ENCODE assay signal across 8 mouse cellular contexts in the genomic region with DNA sequence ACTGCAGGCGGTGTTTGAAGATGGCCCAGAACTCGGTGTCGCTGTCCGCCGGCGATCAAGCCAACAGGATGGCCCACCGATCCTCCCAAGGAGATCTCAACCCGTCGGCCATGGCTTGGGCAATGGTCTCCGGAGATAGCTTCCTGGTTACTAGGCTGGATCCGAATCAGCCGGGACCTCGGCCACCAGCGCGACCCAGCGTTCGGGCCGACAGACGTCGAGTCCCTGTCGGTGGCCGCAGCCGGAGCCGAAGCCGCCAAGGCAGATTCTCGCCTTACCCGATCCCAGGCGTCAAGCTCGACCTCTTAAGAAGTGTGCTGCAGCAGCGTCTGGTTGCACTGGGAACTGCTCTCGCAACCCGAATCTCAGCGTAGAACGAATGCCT. TPM values are rescaled to one million over a fixed set of nuclear protein-coding genes. Genes with fewer than 3 reads are reported as not detected.
DNase-seq lines count a peak whose midpoint lies in the region; ATAC-seq lines count a peak whose summit lies in the region.

No protein-coding gene starts in this region.

- peak; percentile 54; the same call in 1 of the 2 replicates for ATAC-seq in lung, embryonic 16.5 days (ENCODE audit: low read depth)
- ATAC-seq in embryonic facial prominence, embryonic 12.5 days (ENCODE audit: insufficient number of reproducible peaks, insufficient read depth, low FRiP score, low TSS enrichment), result no peak
- peak; percentile 72 for ATAC-seq in intestine, embryonic 14.5 days (replicated peaks; ENCODE audit: low FRiP score, low TSS enrichment, low read depth)
- peak; percentile 75 for ATAC-seq in midbrain, embryonic 16.5 days

- under 1% methylated on average over 34 of the region's 34 CpGs for WGBS in lung, embryonic 16.5 days
- 3% methylated on average over 34 of the region's 34 CpGs for WGBS in embryonic facial prominence, embryonic 12.5 days
- WGBS in intestine, embryonic 14.5 days, result 3% methylated on average over 34 of the region's 34 CpGs
- 2% methylated on average over 34 of the region's 34 CpGs for WGBS in midbrain, embryonic 16.5 days

- peak overlapping the region; percentile 75 for H3K4me3 ChIP-seq in lung, embryonic 16.5 days (ENCODE audit: low read length)
- peak overlapping the region; percentile 87 for H3K4me3 ChIP-seq in embryonic facial prominence, embryonic 12.5 days
- H3K4me3 ChIP-seq in intestine, embryonic 14.5 days (ENCODE audit: low read depth, low read length), result peak overlapping the region; percentile 96
- peak overlapping the region; percentile 89 for H3K4me3 ChIP-seq in midbrain, embryonic 16.5 days (ENCODE audit: low read depth, low read length)

- no peaks in the 10 kb centered on the region for H3K27me3 ChIP-seq in lung, embryonic 16.5 days (ENCODE audit: control insufficient read depth, insufficient read depth, low read depth, low read length)
- no peaks in the 10 kb centered on the region for H3K27me3 ChIP-seq in embryonic facial prominence, embryonic 12.5 days
- H3K27me3 ChIP-seq in intestine, embryonic 14.5 days (replicated peaks; ENCODE audit: control insufficient read depth, insufficient read depth, low read length), result no peaks in the 10 kb centered on the region
- no peaks in the 10 kb centered on the region; the same call in 1 of the 2 replicates for H3K27me3 ChIP-seq in midbrain, embryonic 16.5 days (ENCODE audit: control insufficient read depth, insufficient read depth, low read depth, low read length)

- peaks cover 18% of the 10 kb centered on the region for H3K36me3 ChIP-seq in lung, embryonic 16.5 days (ENCODE audit: control insufficient read depth, insufficient read depth, low read length)
- H3K36me3 ChIP-seq in embryonic facial prominence, embryonic 12.5 days, result peaks cover 23% of the 10 kb centered on the region
- peaks cover 33% of the 10 kb centered on the region for H3K36me3 ChIP-seq in intestine, embryonic 14.5 days (ENCODE audit: control insufficient read depth, insufficient read depth, low read length)
- peaks cover 8% of the 10 kb centered on the region; the same call in 1 of the 2 replicates for H3K36me3 ChIP-seq in midbrain, embryonic 16.5 days (ENCODE audit: control insufficient read depth, insufficient read depth, low read length)

- H3K4me2 ChIP-seq in lung, embryonic 16.5 days (ENCODE audit: low read depth, low read length), result peak overlapping the region; percentile 78
- peak overlapping the region; percentile 66 for H3K4me2 ChIP-seq in embryonic facial prominence, embryonic 12.5 days (replicated peaks)
- H3K4me2 ChIP-seq in intestine, embryonic 14.5 days (ENCODE audit: low read length), result peak overlapping the region; percentile 67
- H3K4me2 ChIP-seq in midbrain, embryonic 16.5 days (ENCODE audit: low read length), result peak overlapping the region; percentile 95

- H3K27ac ChIP-seq in lung, embryonic 16.5 days (ENCODE audit: low read length), result peak overlapping the region; percentile 89
- H3K27ac ChIP-seq in embryonic facial prominence, embryonic 12.5 days, result peak overlapping the region; percentile 86
- H3K27ac ChIP-seq in intestine, embryonic 14.5 days (ENCODE audit: low read depth), result peak overlapping the region; percentile 90
- H3K27ac ChIP-seq in midbrain, embryonic 16.5 days (ENCODE audit: low read length), result peak overlapping the region; percentile 95

- peaks cover 13% of the 10 kb centered on the region for H3K4me1 ChIP-seq in lung, embryonic 16.5 days (replicated peaks; ENCODE audit: control insufficient read depth, insufficient read depth, low read length)
- H3K4me1 ChIP-seq in embryonic facial prominence, embryonic 12.5 days, result peaks cover 10% of the 10 kb centered on the region
- H3K4me1 ChIP-seq in intestine, embryonic 14.5 days (replicated peaks; ENCODE audit: control insufficient read depth, insufficient read depth, low read length), result 0 out of 2 replicates have a peak, but pooled peaks cover 8% of the 10 kb centered on the region
- H3K4me1 ChIP-seq in midbrain, embryonic 16.5 days (ENCODE audit: control insufficient read depth, insufficient read depth, low read length), result peaks cover 16% of the 10 kb centered on the region

- no peaks in the 10 kb centered on the region for H3K9me3 ChIP-seq in lung, embryonic 16.5 days (ENCODE audit: control insufficient read depth, low read length)
- H3K9me3 ChIP-seq in embryonic facial prominence, embryonic 12.5 days, result no peaks in the 10 kb centered on the region
- no peaks in the 10 kb centered on the region for H3K9me3 ChIP-seq in intestine, embryonic 14.5 days (ENCODE audit: control insufficient read depth, low read length)
- H3K9me3 ChIP-seq in midbrain, embryonic 16.5 days (replicated peaks; ENCODE audit: control insufficient read depth, low read length, poor library complexity, severe bottlenecking), result no peaks in the 10 kb centered on the region

- peak overlapping the region; percentile 96 for H3K9ac ChIP-seq in lung, embryonic 16.5 days (ENCODE audit: low read length)
- H3K9ac ChIP-seq in embryonic facial prominence, embryonic 12.5 days, result peak overlapping the region; percentile 87
- H3K9ac ChIP-seq in intestine, embryonic 14.5 days (ENCODE audit: low read length), result peak overlapping the region; percentile 92
- peak overlapping the region; percentile 84 for H3K9ac ChIP-seq in midbrain, embryonic 16.5 days (ENCODE audit: low read depth, low read length)

- DNase-seq in lung, postnatal 10 days, result no peak
- DNase-seq in intestine, embryonic 14.5 days (ENCODE audit: low spot score), result no peak
- no peak for DNase-seq in ovary, postnatal 36 days (ENCODE audit: low spot score)
- DNase-seq in natural killer cell, adult 2 months (ENCODE audit: low spot score in 2 of 2), result no peak
- DNase-seq in layer of hippocampus, postnatal 25 days (ENCODE audit: extremely low spot score in 1 of 2, low spot score in 1 of 2), result no peak

RNA-seq across cellular contexts. Expression of a gene that starts 0.3 kb away (rescaled TPM):
- polyA plus RNA-seq in lung, embryonic 16.5 days (2015; fragmentation: Nextera tagmentation; extraction: Ambion mirVana), result 30.1 and 34.5 TPM in 2 replicates
- 40.1 and 43.6 TPM in 2 replicates for polyA plus RNA-seq in embryonic facial prominence, embryonic 12.5 days (2016; fragmentation: Nextera tagmentation; extraction: Ambion mirVana)
- 32.1 and 32.6 TPM in 2 replicates for polyA plus RNA-seq in intestine, embryonic 14.5 days (2014; fragmentation: Nextera tagmentation; extraction: Ambion mirVana)
- polyA plus RNA-seq in midbrain, embryonic 16.5 days (2015; fragmentation: Nextera tagmentation; extraction: Ambion mirVana), result 21.0 and 21.5 TPM in 2 replicates
- 10 to 100 TPM; 11.7 to 14.2 TPM for total RNA-seq in layer of hippocampus, postnatal 25 days (2021)

RNA-seq across cellular contexts. Expression of a gene that starts 0.4 kb away (rescaled TPM):
- polyA plus RNA-seq in lung, embryonic 16.5 days (2015; fragmentation: Nextera tagmentation; extraction: Ambion mirVana), result 130 and 137 TPM in 2 replicates
- polyA plus RNA-seq in embryonic facial prominence, embryonic 12.5 days (2016; fragmentation: Nextera tagmentation; extraction: Ambion mirVana), result 123 TPM in 2 replicates
- polyA plus RNA-seq in intestine, embryonic 14.5 days (2014; fragmentation: Nextera tagmentation; extraction: Ambion mirVana), result 109 and 121 TPM in 2 replicates
- polyA plus RNA-seq in midbrain, embryonic 16.5 days (2015; fragmentation: Nextera tagmentation; extraction: Ambion mirVana), result 73.8 and 82.6 TPM in 2 replicates
- 10 to 100 TPM; 37.8 to 38.6 TPM for total RNA-seq in layer of hippocampus, postnatal 25 days (2021)

RNA-seq across cellular contexts. Expression of a gene that starts 15.1 kb away (rescaled TPM):
- 103 and 106 TPM in 2 replicates for polyA plus RNA-seq in lung, embryonic 16.5 days (2015; fragmentation: Nextera tagmentation; extraction: Ambion mirVana)
- 94.9 and 98.6 TPM in 2 replicates for polyA plus RNA-seq in embryonic facial prominence, embryonic 12.5 days (2016; fragmentation: Nextera tagmentation; extraction: Ambion mirVana)
- 85.7 and 90.9 TPM in 2 replicates for polyA plus RNA-seq in intestine, embryonic 14.5 days (2014; fragmentation: Nextera tagmentation; extraction: Ambion mirVana)
- 119 and 120 TPM in 2 replicates for polyA plus RNA-seq in midbrain, embryonic 16.5 days (2015; fragmentation: Nextera tagmentation; extraction: Ambion mirVana)
- 10 to 100 TPM; 89.7 to 95.9 TPM for total RNA-seq in layer of hippocampus, postnatal 25 days (2021)
